11 mouse cellular contexts compared by ENCODE assay signal in genomic region chr6:83728488-83728887, GRCm38 (mm10). TPM values are rescaled to one million over a fixed set of nuclear protein-coding genes. Genes with fewer than 3 reads are reported as not detected.
DNase-seq lines count a peak whose midpoint lies in the region; ATAC-seq and TF ChIP-seq lines count a peak whose summit lies in the region.
"Had no signal": no experiment of that assay in that cellular context is flagged by ENCODE, and none has a peak within 500 bp of the region (broad histone marks: within the 10 kb centered on the region; RNA-seq: fewer than 3 reads in every experiment).

No protein-coding gene starts in this region.

- H3K4me2 ChIP-seq in intestine, embryonic 14.5 days (ENCODE audit: low read length) = no peak overlapping the region
- H3K4me2 ChIP-seq in intestine, embryonic 16.5 days (ENCODE audit: low read depth, low read length) = no peak overlapping the region
- H3K4me2 ChIP-seq: heart, embryonic 15.5 days had no signal

- H3K36me3 ChIP-seq in intestine, embryonic 14.5 days (ENCODE audit: control insufficient read depth, insufficient read depth, low read length) = no peaks in the 10 kb centered on the region
- H3K36me3 ChIP-seq in intestine, embryonic 16.5 days (ENCODE audit: control insufficient read depth, insufficient read depth, low read length) = no peaks in the 10 kb centered on the region
- H3K36me3 ChIP-seq in thymus, adult 2 months (ENCODE audit: control insufficient read depth, insufficient read depth, low read length) = no peaks in the 10 kb centered on the region
- H3K36me3 ChIP-seq: heart, embryonic 15.5 days had no signal

- H3K4me3 ChIP-seq in intestine, embryonic 14.5 days (ENCODE audit: low read depth, low read length) = no peak overlapping the region
- no peak overlapping the region for H3K4me3 ChIP-seq in intestine, embryonic 16.5 days (ENCODE audit: low read length)
- H3K4me3 ChIP-seq in thymus, adult 2 months (ENCODE audit: control insufficient read depth, insufficient read depth, low read length) = no peak overlapping the region
- H3K4me3 ChIP-seq: heart, embryonic 15.5 days had no signal

- 0 out of 2 replicates have a peak, but pooled peaks cover 8% of the 10 kb centered on the region for H3K27me3 ChIP-seq in intestine, embryonic 14.5 days (replicated peaks; ENCODE audit: control insufficient read depth, insufficient read depth, low read length)
- peaks cover 5% of the 10 kb centered on the region; the same call in 1 of the 2 replicates for H3K27me3 ChIP-seq in intestine, embryonic 16.5 days (replicated peaks; ENCODE audit: control insufficient read depth, insufficient read depth, low read length)
- no peaks in the 10 kb centered on the region; the same call in 1 of the 2 replicates for H3K27me3 ChIP-seq in thymus, adult 2 months (ENCODE audit: control insufficient read depth, insufficient read depth, low read length)

- WGBS in intestine, embryonic 14.5 days = 89% methylated on average over 3 of the region's 3 CpGs
- 92% methylated on average over 3 of the region's 3 CpGs for WGBS in intestine, embryonic 16.5 days
- 96% methylated on average over 3 of the region's 3 CpGs for WGBS in thymus, adult 2 months

- no peak overlapping the region for H3K27ac ChIP-seq in intestine, embryonic 14.5 days (ENCODE audit: low read depth)
- H3K27ac ChIP-seq in intestine, embryonic 16.5 days (ENCODE audit: low read length) = no peak overlapping the region
- H3K27ac ChIP-seq in thymus, adult 2 months (ENCODE audit: control insufficient read depth, insufficient read depth, low read length) = no peak overlapping the region
- H3K27ac ChIP-seq: heart, embryonic 15.5 days had no signal

- DNase-seq in intestine, embryonic 14.5 days (ENCODE audit: low spot score) = peak; percentile 73
- peak; percentile 59 for DNase-seq in thymus, adult 2 months
- DNase-seq in thymus, adult 18-20 months = no peak
- DNase-seq in thymus, postnatal 4 days = peak; percentile 76
- no peak for DNase-seq in embryo, embryonic 9.5 days (ENCODE audit: extremely low spot score)
- DNase-seq in gastrocnemius, postnatal 14 days = no peak
- DNase-seq: cerebellum, postnatal 25 days had no signal

- no peak for ATAC-seq in intestine, embryonic 14.5 days (replicated peaks; ENCODE audit: low FRiP score, low TSS enrichment, low read depth)
- no peak for ATAC-seq in intestine, embryonic 16.5 days
- ATAC-seq in granulocyte monocyte progenitor cell, adult 5-6 weeks (replicated peaks; ENCODE audit: poor library complexity, severe bottlenecking) = peak; percentile 48; the same call in 1 of the 2 replicates

- intact Hi-C loops in gastrocnemius, postnatal 14 days (cut with DNase I; ENCODE audit: low total_unique reads) = no loop called here

- no peaks in the 10 kb centered on the region for H3K9me3 ChIP-seq in intestine, embryonic 14.5 days (ENCODE audit: control insufficient read depth, low read length)
- H3K9me3 ChIP-seq in intestine, embryonic 16.5 days (ENCODE audit: control insufficient read depth, low read length) = no peaks in the 10 kb centered on the region
- H3K9me3 ChIP-seq: heart, embryonic 15.5 days had no signal

- TF ChIP-seq CTCF in thymus, adult 2 months (IDR thresholded peaks at IDR 0.05; ENCODE audit: borderline replicate concordance, control insufficient read depth, extremely low read depth, insufficient read depth, low read length, poor library complexity) = no peak; the same call in 1 of the 2 replicates

- no peak overlapping the region for H3K9ac ChIP-seq in intestine, embryonic 14.5 days (ENCODE audit: low read length)
- no peak overlapping the region for H3K9ac ChIP-seq in intestine, embryonic 16.5 days (ENCODE audit: low read depth, low read length)
- H3K9ac ChIP-seq: heart, embryonic 15.5 days had no signal

- H3K4me1 ChIP-seq in intestine, embryonic 14.5 days (replicated peaks; ENCODE audit: control insufficient read depth, insufficient read depth, low read length) = no peaks in the 10 kb centered on the region
- no peaks in the 10 kb centered on the region for H3K4me1 ChIP-seq in intestine, embryonic 16.5 days (ENCODE audit: control insufficient read depth, insufficient read depth, low read length)
- no peaks in the 10 kb centered on the region for H3K4me1 ChIP-seq in thymus, adult 2 months (replicated peaks; ENCODE audit: control insufficient read depth, insufficient read depth, low read length)
- H3K4me1 ChIP-seq: heart, embryonic 15.5 days had no signal

- TF ChIP-seq POLR2A in thymus, adult 2 months (IDR thresholded peaks at IDR 0.05; ENCODE audit: control insufficient read depth, extremely low read depth, insufficient read depth, low read length, poor library complexity) = no peak

RNA-seq across cellular contexts. Expression of gene Atp6v1b1, which starts 14.3 kb away (rescaled TPM):
- not detected in 2 replicates for polyA plus RNA-seq in intestine, embryonic 14.5 days (2014; fragmentation: Nextera tagmentation; extraction: Ambion mirVana)
- polyA plus RNA-seq in intestine, embryonic 16.5 days (2015; fragmentation: Nextera tagmentation; extraction: Ambion mirVana) = not detected in 2 replicates
- 0.35 and 0.36 TPM in 2 replicates for polyA plus RNA-seq in thymus, adult 2 months (2012; rRNA removed)
- total RNA-seq in granulocyte monocyte progenitor cell, adult 5-6 weeks (2014; fragmentation: Nextera tagmentation) = not detected in 2 replicates
- total RNA-seq in granulocyte monocyte progenitor cell, adult 5-6 weeks (2017) = not detected in 2 replicates
- not detected for total RNA-seq in gastrocnemius, postnatal 14 days (2021)
- polyA plus RNA-seq: heart, embryonic 15.5 days had no signal

RNA-seq across cellular contexts. Expression of gene Vax2, which starts 17.4 kb away (rescaled TPM):
- not detected in 2 replicates for polyA plus RNA-seq in intestine, embryonic 14.5 days (2014; fragmentation: Nextera tagmentation; extraction: Ambion mirVana)
- polyA plus RNA-seq in intestine, embryonic 16.5 days (2015; fragmentation: Nextera tagmentation; extraction: Ambion mirVana) = not detected in 2 replicates
- 0.08 and 0.23 TPM in 2 replicates for polyA plus RNA-seq in thymus, adult 2 months (2012; rRNA removed)
- total RNA-seq in granulocyte monocyte progenitor cell, adult 5-6 weeks (2014; fragmentation: Nextera tagmentation) = not detected in 2 replicates
- not detected in 2 replicates for total RNA-seq in granulocyte monocyte progenitor cell, adult 5-6 weeks (2017)
- not detected for total RNA-seq in gastrocnemius, postnatal 14 days (2021)
- polyA plus RNA-seq: heart, embryonic 15.5 days had no signal

RNA-seq across cellular contexts. Expression of gene Ankrd53, which starts 34.0 kb away (rescaled TPM):
- polyA plus RNA-seq in intestine, embryonic 14.5 days (2014; fragmentation: Nextera tagmentation; extraction: Ambion mirVana) = not detected in 2 replicates
- not detected in 2 replicates for polyA plus RNA-seq in intestine, embryonic 16.5 days (2015; fragmentation: Nextera tagmentation; extraction: Ambion mirVana)
- 0.05 TPM in 1 of 2 replicates, not detected in the other for polyA plus RNA-seq in thymus, adult 2 months (2012; rRNA removed)
- total RNA-seq in granulocyte monocyte progenitor cell, adult 5-6 weeks (2014; fragmentation: Nextera tagmentation) = 0.41 TPM in 1 of 2 replicates, not detected in the other
- not detected in 2 replicates for total RNA-seq in granulocyte monocyte progenitor cell, adult 5-6 weeks (2017)
- total RNA-seq in gastrocnemius, postnatal 14 days (2021) = not detected
- polyA plus RNA-seq: limb, embryonic 14.5 days had no signal

RNA-seq across cellular contexts. Expression of gene Tex261, which starts 47.1 kb away (rescaled TPM):
- polyA plus RNA-seq in intestine, embryonic 14.5 days (2014; fragmentation: Nextera tagmentation; extraction: Ambion mirVana) = 71.1 and 79.3 TPM in 2 replicates
- polyA plus RNA-seq in intestine, embryonic 16.5 days (2015; fragmentation: Nextera tagmentation; extraction: Ambion mirVana) = 83.3 and 88.5 TPM in 2 replicates
- polyA plus RNA-seq in thymus, adult 2 months (2012; rRNA removed) = 183 and 190 TPM in 2 replicates
- total RNA-seq in granulocyte monocyte progenitor cell, adult 5-6 weeks (2014; fragmentation: Nextera tagmentation) = 60.4 and 82.5 TPM in 2 replicates
- 35.2 and 37.3 TPM in 2 replicates for total RNA-seq in granulocyte monocyte progenitor cell, adult 5-6 weeks (2017)
- 10 to 100 TPM; 35.5 to 35.8 TPM for total RNA-seq in gastrocnemius, postnatal 14 days (2021)

RNA-seq across cellular contexts. Expression of gene Cd207, which starts 50.8 kb away (rescaled TPM):
- polyA plus RNA-seq in intestine, embryonic 14.5 days (2014; fragmentation: Nextera tagmentation; extraction: Ambion mirVana) = not detected in 2 replicates
- polyA plus RNA-seq in intestine, embryonic 16.5 days (2015; fragmentation: Nextera tagmentation; extraction: Ambion mirVana) = not detected in 2 replicates
- polyA plus RNA-seq in thymus, adult 2 months (2012; rRNA removed) = 3.8 and 6.0 TPM in 2 replicates
- not detected in 2 replicates for total RNA-seq in granulocyte monocyte progenitor cell, adult 5-6 weeks (2014; fragmentation: Nextera tagmentation)
- not detected in 2 replicates for total RNA-seq in granulocyte monocyte progenitor cell, adult 5-6 weeks (2017)
- total RNA-seq in gastrocnemius, postnatal 14 days (2021) = not detected
- polyA plus RNA-seq: limb, embryonic 14.5 days had no signal

Comparison
In these comparisons a context has a peak if more than half of its experiments do, and no peak if none do; other contexts are left out.
1. DNase-seq: peak in intestine, embryonic 14.5 days (single experiment), thymus, adult 2 months (single experiment) and thymus, postnatal 4 days (single experiment); none in thymus, adult 18-20 months (0 of 2), embryo, embryonic 9.5 days (single experiment) and gastrocnemius, postnatal 14 days (single experiment).